Mouse (Mus musculus) liver, embryonic 12.5 days (tissue): ENCODE measurements around the gene Fam136a. TPM values are rescaled to one million over a fixed set of nuclear protein-coding genes. Genes with fewer than 3 reads are reported as not detected.

Source experiments
- ATAC-seq: fragments of 200-750 bp; cut with Nextera tagmentation; 2 replicates; pipeline ENCODE4 v1.8.0; 2017; ENCODE audit warnings: moderate number of reproducible peaks, mild to moderate bottlenecking, moderate library complexity
- H3K27ac ChIP-seq: fragments of 300-500 bp; sonication (generic); 2 replicates; pipeline ENCODE4 v1.5.1; 2016; ENCODE audit warnings: mild to moderate bottlenecking
- H3K27me3 ChIP-seq: fragments of 300-500 bp; sonication (generic); replicated peaks from 2 replicates; pipeline ENCODE4 v1.6.1; 2016; ENCODE audit warnings: mild to moderate bottlenecking, moderate library complexity
- H3K36me3 ChIP-seq: fragments of 300-500 bp; sonication (generic); 2 replicates; pipeline ENCODE4 v1.6.1; 2016; ENCODE audit warnings: mild to moderate bottlenecking, moderate library complexity
- H3K4me1 ChIP-seq: fragments of 300-500 bp; sonication (generic); 2 replicates; pipeline ENCODE4 v1.6.1; 2016
- H3K4me2 ChIP-seq: fragments of 300-500 bp; sonication (generic); 2 replicates; pipeline ENCODE4 v1.6.1; 2016; ENCODE audit warnings: mild to moderate bottlenecking, moderate library complexity
- H3K4me3 ChIP-seq: fragments of 300-500 bp; sonication (generic); 2 replicates; pipeline ENCODE4 v1.5.1; 2016; ENCODE audit warnings: mild to moderate bottlenecking, moderate library complexity
- H3K9ac ChIP-seq: fragments of 300-500 bp; sonication (generic); 2 replicates; pipeline ENCODE4 v1.6.1; 2016; ENCODE audit warnings: mild to moderate bottlenecking, moderate library complexity
- H3K9me3 ChIP-seq: fragments of 300-500 bp; sonication (generic); replicated peaks from 2 replicates; pipeline ENCODE4 v1.6.1; 2016; ENCODE audit warnings: mild to moderate bottlenecking, moderate library complexity
- WGBS: fragments of 180-500 bp; shearing (Covaris S2); methylation state at CpG from one replicate; pipeline ENCODE4 v1.1.7; 2016; ENCODE audit not compliant: insufficient replicate concordance; 5-methylcytosine and 5-hydroxymethylcytosine counted together
- polyA plus RNA-seq: library from polyadenylated mRNA; unstranded; fragments of >200 nt; fragmentation: Nextera tagmentation; extraction: Ambion mirVana; gene quantifications from 2 replicates; pipeline ENCODE4 v1.2.1, GENCODE M21; 2016

Gene Fam136a
- 104 and 111 TPM in 2 replicates for polyA plus RNA-seq

DNA sequence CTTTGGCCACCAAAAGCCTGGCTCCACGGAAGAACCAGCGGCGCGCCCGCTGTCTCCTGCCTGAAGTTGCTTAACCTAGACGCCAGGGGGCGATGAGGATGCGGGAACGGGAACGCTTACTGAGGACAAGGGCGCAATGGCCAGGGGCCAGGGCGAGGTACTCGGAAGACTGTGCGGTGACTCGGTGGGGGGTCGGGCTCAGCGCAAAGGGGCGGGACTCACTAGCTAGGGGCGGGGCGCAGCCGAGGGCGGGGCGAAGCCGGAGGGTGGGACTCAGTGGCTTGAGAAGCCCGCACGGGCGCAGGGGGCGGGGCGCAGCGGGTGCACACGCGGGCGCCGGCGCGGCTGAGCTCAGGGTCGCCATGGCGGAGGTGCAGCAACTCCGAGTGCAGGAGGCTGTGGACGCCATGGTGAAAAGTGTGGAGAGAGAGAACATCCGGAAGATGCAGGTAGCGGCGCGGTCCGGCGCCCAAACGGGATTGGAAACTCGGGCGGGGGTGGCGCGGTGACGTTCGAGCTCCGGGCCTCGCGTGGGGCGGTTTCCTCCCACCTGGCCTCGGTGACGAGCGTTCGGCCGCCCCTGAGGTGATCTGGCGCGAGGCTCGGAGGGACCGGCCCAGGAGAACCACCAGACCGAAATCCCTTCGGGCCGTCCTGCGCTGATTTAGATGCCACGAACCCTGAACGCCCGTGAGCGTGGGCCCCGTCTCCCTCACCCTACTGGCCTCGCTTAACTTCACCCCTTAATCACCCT, at the start of gene Fam136a:
TSS of gene Fam136a (plus strand) at position 276 of the 754 bp plus-strand sequence.
- Histone ChIP-seq H3K4me2 (peak within 1 kb of the TSS; percentile 82), H3K27ac (peak within 1 kb of the TSS; percentile 79), H3K9ac (peak within 1 kb of the TSS; percentile 83), H3K4me3 (peak within 1 kb of the TSS; percentile 74), H3K9me3 (no peaks in the 10 kb centered on the region), H3K36me3 (peaks cover 21% of the 10 kb centered on the region), H3K4me1 (peaks cover 36% of the 10 kb centered on the region), H3K27me3 (no peaks in the 10 kb centered on the region)
- WGBS: under 1% methylated on average over 76 of the region's 76 CpGs
- peak; percentile 97 for ATAC-seq

DNA sequence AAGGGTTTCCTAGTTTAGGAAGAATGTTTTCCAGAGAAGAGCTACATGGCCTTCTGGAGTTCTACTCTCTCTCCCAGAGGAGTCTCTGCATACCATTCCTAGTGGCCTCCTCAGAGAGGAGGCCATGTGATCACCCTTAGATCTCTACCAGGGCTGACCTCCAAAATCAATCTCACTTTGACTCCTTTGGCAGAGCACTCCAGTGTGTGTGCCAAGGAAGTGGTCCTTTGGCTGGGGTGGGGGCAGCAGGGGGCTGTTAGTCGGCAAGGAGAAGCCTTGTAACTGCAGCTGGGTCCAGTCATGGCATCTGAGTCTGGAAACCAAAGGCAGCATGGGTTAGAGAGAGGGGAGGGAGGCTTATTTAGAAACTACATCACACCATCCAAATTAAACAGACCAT, 48.4 kb upstream of the Fam136a start:
- Histone ChIP-seq H3K4me1 (no peaks in the 10 kb centered on the region), H3K27me3 (no peaks in the 10 kb centered on the region), H3K9me3 (no peaks in the 10 kb centered on the region), H3K4me3 (no peak overlapping the region), H3K36me3 (no peaks in the 10 kb centered on the region), H3K9ac (no peak overlapping the region), H3K4me2 (no peak overlapping the region), H3K27ac (no peak overlapping the region)
- no peak for ATAC-seq
- WGBS: 36% methylated on average over 1 of the region's 1 CpGs

GRCm38 (mm10) chr6:86318855-86319254, 46.6 kb upstream of the Fam136a start:
- no peak overlapping the region for H3K27ac ChIP-seq
- no peak overlapping the region for H3K4me3 ChIP-seq
- no peak overlapping the region for H3K4me2 ChIP-seq
- H3K27me3 ChIP-seq: no peaks in the 10 kb centered on the region
- no peaks in the 10 kb centered on the region for H3K4me1 ChIP-seq
- 72% methylated on average over 4 of the region's 4 CpGs for WGBS
- no peaks in the 10 kb centered on the region for H3K36me3 ChIP-seq
- H3K9ac ChIP-seq: no peak overlapping the region
- no peak for ATAC-seq
- no peaks in the 10 kb centered on the region for H3K9me3 ChIP-seq

DNA sequence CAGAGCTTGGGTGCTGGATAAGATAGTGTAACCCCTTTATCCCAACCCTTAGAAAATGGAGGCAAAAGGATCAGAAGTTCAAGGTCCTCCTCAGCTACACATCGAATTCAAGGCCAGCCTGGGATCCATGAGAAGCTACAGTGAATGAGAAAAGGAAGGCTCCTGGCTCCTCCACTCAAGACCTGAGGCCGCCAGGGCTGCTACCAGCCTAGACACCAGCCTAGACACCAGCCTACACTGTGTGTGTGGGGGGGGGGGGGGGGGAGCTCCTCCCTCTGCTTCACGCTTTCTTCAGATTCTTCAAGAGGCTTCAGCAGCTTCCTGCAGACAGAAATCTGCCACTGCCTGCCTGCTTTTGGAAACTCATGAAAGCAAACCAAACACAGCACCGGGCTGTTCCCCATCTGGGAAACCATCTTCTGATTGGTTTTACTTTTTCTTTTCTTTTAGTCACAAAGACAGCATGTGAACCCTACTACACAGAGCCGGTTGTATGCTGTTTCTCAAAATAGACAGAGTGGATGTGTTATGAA, 43.3 kb upstream of the Fam136a start:
- H3K4me2 ChIP-seq: no peak overlapping the region
- H3K27ac ChIP-seq: no peak overlapping the region
- H3K27me3 ChIP-seq: no peaks in the 10 kb centered on the region
- no peak overlapping the region for H3K9ac ChIP-seq
- H3K36me3 ChIP-seq: no peaks in the 10 kb centered on the region
- no peak overlapping the region for H3K4me3 ChIP-seq
- no peaks in the 10 kb centered on the region for H3K4me1 ChIP-seq
- H3K9me3 ChIP-seq: no peaks in the 10 kb centered on the region
- no peak for ATAC-seq
- WGBS: 54% methylated on average over 5 of the region's 5 CpGs

- no peak for ATAC-seq
- no peak overlapping the region for H3K27ac ChIP-seq
- H3K4me1 ChIP-seq: no peaks in the 10 kb centered on the region
- H3K36me3 ChIP-seq: no peaks in the 10 kb centered on the region
- H3K9me3 ChIP-seq: no peaks in the 10 kb centered on the region
- H3K9ac ChIP-seq: no peak overlapping the region
- H3K4me3 ChIP-seq: no peak overlapping the region
- H3K27me3 ChIP-seq: no peaks in the 10 kb centered on the region
- no peak overlapping the region for H3K4me2 ChIP-seq
- WGBS: 77% methylated on average over 9 of the region's 9 CpGs
Observed at GRCm38 (mm10) chr6:86322991-86323390, 42.5 kb upstream of the Fam136a start.

DNA sequence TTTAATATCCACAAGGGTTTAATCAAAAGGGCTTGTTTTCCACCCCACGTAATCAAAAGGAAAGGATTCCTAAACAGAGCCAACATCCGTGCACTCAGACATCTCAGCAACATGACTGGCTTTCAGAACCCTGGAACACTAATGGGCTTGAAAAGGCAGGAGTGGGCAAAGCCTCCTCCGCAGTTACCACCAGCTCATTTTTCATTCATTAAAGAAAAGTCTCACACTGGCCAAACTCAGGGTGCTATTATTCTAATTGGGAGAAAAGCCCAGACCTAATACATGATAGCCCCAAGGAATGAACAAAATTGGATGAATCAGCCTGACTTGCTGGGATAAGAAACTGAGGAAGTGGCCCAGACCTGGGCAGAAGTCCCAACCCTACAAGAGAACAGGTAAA, 41.0 kb upstream of the Fam136a start:
- H3K27me3 ChIP-seq: no peaks in the 10 kb centered on the region
- no peak overlapping the region for H3K4me3 ChIP-seq
- no peak for ATAC-seq
- 77% methylated on average over 3 of the region's 3 CpGs for WGBS
- H3K9ac ChIP-seq: no peak overlapping the region
- H3K27ac ChIP-seq: no peak overlapping the region
- no peaks in the 10 kb centered on the region for H3K4me1 ChIP-seq
- no peaks in the 10 kb centered on the region for H3K9me3 ChIP-seq
- no peak overlapping the region for H3K4me2 ChIP-seq
- no peaks in the 10 kb centered on the region for H3K36me3 ChIP-seq

GRCm38 (mm10) chr6:86325646-86326045, 39.8 kb upstream of the Fam136a start:
- Histone ChIP-seq H3K4me2 (no peak overlapping the region), H3K9ac (no peak overlapping the region), H3K27me3 (no peaks in the 10 kb centered on the region), H3K4me1 (no peaks in the 10 kb centered on the region), H3K36me3 (no peaks in the 10 kb centered on the region), H3K4me3 (no peak overlapping the region), H3K9me3 (no peaks in the 10 kb centered on the region), H3K27ac (no peak overlapping the region)
- 57% methylated on average over 5 of the region's 5 CpGs for WGBS
- ATAC-seq: no peak

GRCm38 (mm10) chr6:86326866-86327265, 38.6 kb upstream of the Fam136a start:
- Histone ChIP-seq H3K4me1 (no peaks in the 10 kb centered on the region), H3K9me3 (no peaks in the 10 kb centered on the region), H3K27ac (no peak overlapping the region), H3K4me3 (no peak overlapping the region), H3K27me3 (no peaks in the 10 kb centered on the region), H3K9ac (no peak overlapping the region), H3K4me2 (no peak overlapping the region), H3K36me3 (no peaks in the 10 kb centered on the region)
- 83% methylated on average over 18 of the region's 18 CpGs for WGBS
- ATAC-seq: no peak

DNA sequence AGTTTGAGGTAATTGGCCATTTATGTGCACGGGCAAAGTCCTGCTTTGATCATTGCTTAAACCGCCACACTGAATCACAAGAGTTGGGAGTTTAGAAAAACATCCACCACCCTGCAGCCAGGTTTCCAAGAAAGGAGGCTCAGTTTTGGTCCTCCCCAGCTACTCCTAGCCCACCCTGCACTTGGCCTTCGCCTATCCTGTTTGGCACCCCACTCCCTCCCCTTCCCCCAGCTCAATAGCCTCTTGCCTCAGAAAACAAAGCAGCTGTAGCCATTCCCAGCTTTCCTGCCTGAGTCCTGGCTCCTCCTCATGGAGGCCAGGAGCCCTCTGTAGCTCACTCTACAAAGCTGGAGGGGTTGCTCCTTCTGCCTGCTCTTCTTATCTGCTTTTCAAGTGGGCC, 37.1 kb upstream of the Fam136a start:
- ATAC-seq: no peak
- no peak overlapping the region for H3K4me3 ChIP-seq
- no peak overlapping the region for H3K4me2 ChIP-seq
- H3K27ac ChIP-seq: no peak overlapping the region
- no peak overlapping the region for H3K9ac ChIP-seq
- WGBS: 80% methylated on average over 3 of the region's 3 CpGs
- H3K4me1 ChIP-seq: no peaks in the 10 kb centered on the region
- no peaks in the 10 kb centered on the region for H3K27me3 ChIP-seq
- no peaks in the 10 kb centered on the region for H3K36me3 ChIP-seq
- H3K9me3 ChIP-seq: no peaks in the 10 kb centered on the region

DNA sequence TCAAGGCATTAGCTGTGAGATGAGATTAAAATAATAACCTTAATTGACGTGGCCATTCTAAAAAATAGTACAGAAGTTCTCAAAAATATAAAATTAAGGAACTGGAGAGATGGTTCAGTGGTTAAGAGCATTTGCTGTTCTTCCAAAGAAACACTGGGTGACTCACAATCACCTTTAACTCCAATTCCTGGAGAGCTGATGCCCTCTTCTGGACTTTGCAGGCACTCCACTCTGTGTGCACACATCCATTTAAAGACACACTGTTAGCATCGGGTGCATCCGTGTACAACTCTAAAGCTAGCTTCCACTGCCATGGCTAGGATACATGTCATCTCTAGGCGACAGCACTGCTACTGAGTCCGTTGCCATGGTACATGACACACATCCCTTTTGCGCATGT, 35.5 kb upstream of the Fam136a start:
- Histone ChIP-seq H3K36me3 (no peaks in the 10 kb centered on the region), H3K9me3 (no peaks in the 10 kb centered on the region), H3K27me3 (no peaks in the 10 kb centered on the region), H3K4me1 (no peaks in the 10 kb centered on the region), H3K27ac (no peak overlapping the region), H3K4me3 (no peak overlapping the region), H3K4me2 (no peak overlapping the region), H3K9ac (no peak overlapping the region)
- no peak for ATAC-seq
- 79% methylated on average over 6 of the region's 6 CpGs for WGBS

DNA sequence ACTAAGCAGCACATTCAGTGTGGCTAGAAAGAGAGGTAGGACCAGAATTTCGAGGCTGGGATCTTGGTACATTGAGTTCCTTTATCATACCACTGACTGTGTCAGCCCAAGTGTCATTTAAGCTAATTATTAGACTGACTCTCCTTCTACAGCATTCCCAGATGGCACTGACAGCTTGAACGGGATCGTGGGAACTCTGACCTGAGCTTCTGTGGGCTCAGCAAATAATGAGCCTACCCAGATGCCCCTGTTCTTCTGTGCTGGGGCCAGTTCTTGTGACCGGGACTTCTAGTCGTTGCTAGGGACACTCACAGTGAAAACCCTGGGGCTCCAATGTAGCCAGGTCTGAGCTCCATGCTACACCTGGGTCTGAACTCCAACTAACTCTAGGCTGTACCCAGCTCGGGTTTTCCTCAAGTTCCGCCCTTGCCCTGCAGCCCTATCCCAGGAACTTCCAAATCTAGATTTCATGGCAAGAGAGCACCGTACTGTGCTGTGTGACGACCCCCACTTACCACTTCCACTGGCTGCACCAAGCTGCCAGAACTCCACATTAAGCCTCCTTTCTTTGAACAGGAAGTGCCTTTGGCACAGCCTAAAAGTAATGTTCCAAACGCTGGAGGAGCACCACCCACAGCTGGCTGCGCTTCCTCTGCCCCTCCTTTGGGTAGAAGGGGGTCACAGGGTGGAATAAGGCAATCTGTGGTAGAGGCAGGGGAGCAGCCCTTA, 30.2 kb upstream of the Fam136a start:
- Histone ChIP-seq H3K27ac (no peak overlapping the region), H3K4me3 (no peak overlapping the region), H3K4me2 (no peak overlapping the region), H3K9me3 (no peaks in the 10 kb centered on the region), H3K36me3 (no peaks in the 10 kb centered on the region), H3K27me3 (no peaks in the 10 kb centered on the region), H3K9ac (no peak overlapping the region), H3K4me1 (no peaks in the 10 kb centered on the region)
- no peak for ATAC-seq
- WGBS: 61% methylated on average over 11 of the region's 11 CpGs

DNA sequence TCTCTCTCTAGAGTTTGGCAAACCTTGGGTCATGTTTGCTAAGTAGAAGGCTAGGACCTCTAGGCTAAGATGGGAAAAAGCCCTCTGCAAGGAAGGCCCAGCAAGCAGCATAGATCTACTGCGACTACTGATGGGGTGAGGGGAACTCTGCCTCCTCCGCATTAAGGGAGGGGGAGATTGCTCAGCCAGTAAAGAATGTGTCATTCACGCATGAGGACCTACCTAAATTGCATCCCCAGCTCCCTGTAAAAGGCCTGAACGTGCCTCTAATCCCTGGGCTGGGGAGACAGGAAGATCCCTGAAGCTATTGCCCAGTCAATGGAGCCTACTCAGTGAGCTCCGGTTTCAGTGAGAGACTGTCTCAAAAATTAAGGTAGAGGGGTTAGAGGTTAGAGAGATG, 29.6 kb upstream of the Fam136a start:
- Histone ChIP-seq H3K4me1 (no peaks in the 10 kb centered on the region), H3K9ac (no peak overlapping the region), H3K27me3 (no peaks in the 10 kb centered on the region), H3K9me3 (no peaks in the 10 kb centered on the region), H3K4me2 (no peak overlapping the region), H3K4me3 (no peak overlapping the region), H3K36me3 (no peaks in the 10 kb centered on the region), H3K27ac (no peak overlapping the region)
- 68% methylated on average over 5 of the region's 5 CpGs for WGBS
- ATAC-seq: no peak
